Mouse (Mus musculus) stomach, embryonic 15.5 days (tissue): ENCODE measurements around the gene Maco1. TPM values are rescaled to one million over a fixed set of nuclear protein-coding genes. Genes with fewer than 3 reads are reported as not detected.

ENCODE experiments used
- ATAC-seq: fragments of 200-750 bp; cut with Nextera tagmentation; 2 replicates; pipeline ENCODE4 v1.8.0; 2017; ENCODE audit warnings: low read depth, moderate number of reproducible peaks, moderate TSS enrichment; ENCODE audit not compliant: insufficient read depth, low FRiP score
- H3K27ac ChIP-seq: fragments of 300-500 bp; sonication (generic); 2 replicates; pipeline ENCODE4 v1.5.1; 2015; ENCODE audit warnings: mild to moderate bottlenecking, inconsistent platforms
- H3K27me3 ChIP-seq: fragments of 300-500 bp; sonication (generic); replicated peaks from 2 replicates; pipeline ENCODE4 v1.6.1; 2015; ENCODE audit warnings: inconsistent platforms
- H3K36me3 ChIP-seq: fragments of 300-500 bp; sonication (generic); 2 replicates; pipeline ENCODE4 v1.6.1; 2015; ENCODE audit warnings: inconsistent platforms
- H3K4me1 ChIP-seq: fragments of 300-500 bp; sonication (generic); 2 replicates; pipeline ENCODE4 v1.6.1; 2015; ENCODE audit warnings: inconsistent platforms
- H3K4me2 ChIP-seq: fragments of 300-500 bp; sonication (generic); 2 replicates; pipeline ENCODE4 v1.6.1; 2015; ENCODE audit warnings: mild to moderate bottlenecking, inconsistent platforms
- H3K4me3 ChIP-seq: fragments of 300-500 bp; sonication (generic); replicated peaks from 2 replicates; pipeline ENCODE4 v1.5.1; 2015; ENCODE audit warnings: inconsistent platforms
- H3K9ac ChIP-seq: fragments of 300-500 bp; sonication (generic); 2 replicates; pipeline ENCODE4 v1.6.1; 2015; ENCODE audit warnings: inconsistent platforms
- H3K9me3 ChIP-seq: fragments of 300-500 bp; sonication (generic); 2 replicates; pipeline ENCODE4 v1.6.1; 2016; ENCODE audit warnings: inconsistent platforms
- WGBS: fragments of 180-500 bp; shearing (Covaris S2); methylation state at CpG from one replicate; pipeline ENCODE4 v1.1.7; 2015; 5-methylcytosine and 5-hydroxymethylcytosine counted together
- polyA plus RNA-seq: library from polyadenylated mRNA; unstranded; fragments of >200 nt; fragmentation: Nextera tagmentation; extraction: Ambion mirVana; gene quantifications from 2 replicates; pipeline ENCODE4 v1.2.1, GENCODE M21; 2015

The Maco1 gene
- polyA plus RNA-seq, 1 experiment from 2014 or later, result 41.5 TPM

DNA sequence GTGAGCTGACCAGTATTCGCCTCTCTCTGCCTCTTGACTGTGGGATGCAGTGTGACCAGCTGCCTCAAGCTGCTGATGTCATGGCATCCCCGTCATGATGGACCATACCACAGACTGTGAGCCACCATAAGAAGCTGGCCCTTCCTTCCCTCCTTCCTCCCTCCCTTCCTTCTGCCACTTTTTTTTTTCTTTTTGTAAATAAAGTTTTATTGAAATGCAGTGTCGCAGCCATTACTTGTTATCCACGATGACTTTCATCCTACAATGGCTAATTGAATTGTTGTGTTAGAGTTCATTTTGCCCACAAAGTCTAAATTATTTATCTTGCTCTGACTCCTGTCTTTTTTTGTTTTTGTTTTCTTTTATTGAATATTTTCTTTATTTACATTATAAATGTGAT, 5.3 kb upstream of the Maco1 start:
- 88% methylated on average over 4 of the region's 4 CpGs for WGBS
- no peak for ATAC-seq
- no peaks in the 10 kb centered on the region for H3K9me3 ChIP-seq
- no peak overlapping the region for H3K4me2 ChIP-seq
- no peak overlapping the region for H3K4me3 ChIP-seq
- no peaks in the 10 kb centered on the region for H3K27me3 ChIP-seq
- H3K36me3 ChIP-seq, result no peaks in the 10 kb centered on the region
- H3K4me1 ChIP-seq, result 0 out of 2 replicates have a peak, but pooled peaks cover 4% of the 10 kb centered on the region
- H3K27ac ChIP-seq, result no peak overlapping the region
- no peak overlapping the region for H3K9ac ChIP-seq

DNA sequence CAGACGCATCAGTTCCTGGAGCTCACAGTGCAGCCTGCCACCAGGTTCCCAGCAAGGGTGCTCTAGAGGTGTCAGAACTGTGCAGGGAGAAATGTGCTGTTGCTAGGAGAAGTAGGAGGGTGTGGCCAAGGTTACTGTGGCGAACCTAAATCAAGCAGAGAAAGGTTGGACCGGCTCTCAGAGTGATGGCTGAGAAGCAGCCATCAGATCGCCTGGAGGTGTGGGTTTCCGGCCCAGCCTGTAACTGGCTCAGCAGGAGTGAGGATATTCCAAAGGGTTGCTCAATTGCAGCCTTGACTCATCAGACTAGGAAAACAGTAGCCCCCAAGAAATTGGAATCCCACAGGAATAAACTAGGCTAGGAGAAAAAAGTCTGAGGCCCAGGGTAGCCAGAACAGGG, 3.4 kb upstream of the Maco1 start:
- H3K4me2 ChIP-seq, result no peak overlapping the region
- no peak overlapping the region for H3K4me3 ChIP-seq
- H3K4me1 ChIP-seq, result peaks cover 4% of the 10 kb centered on the region; the same call in 1 of the 2 replicates
- ATAC-seq, result no peak
- WGBS, result 30% methylated on average over 5 of the region's 5 CpGs
- no peaks in the 10 kb centered on the region for H3K36me3 ChIP-seq
- no peak overlapping the region for H3K9ac ChIP-seq
- no peaks in the 10 kb centered on the region for H3K9me3 ChIP-seq
- no peaks in the 10 kb centered on the region for H3K27me3 ChIP-seq
- peak overlapping the region; percentile 45; the same call in 1 of the 2 replicates for H3K27ac ChIP-seq

DNA sequence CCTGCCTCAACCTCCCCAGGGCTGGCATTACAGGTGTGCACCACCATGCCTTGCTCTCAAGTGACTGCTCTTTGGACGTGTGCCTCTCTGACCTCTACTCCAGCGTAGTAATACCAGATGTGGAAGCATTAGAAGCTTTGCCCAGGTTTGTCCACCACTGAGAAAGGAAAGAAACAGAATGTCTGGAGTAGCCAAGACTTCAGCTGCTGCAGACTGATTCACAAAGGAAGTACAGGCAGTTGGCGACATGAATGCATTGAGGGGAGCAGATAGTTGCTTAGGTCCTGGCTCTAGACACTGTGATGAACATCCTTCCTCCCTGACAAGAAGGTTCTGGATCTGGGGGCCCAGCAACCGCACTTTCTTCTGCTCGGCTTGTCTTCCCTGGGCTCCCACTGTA, 2.9 kb upstream of the Maco1 start:
- H3K4me2 ChIP-seq, result no peak overlapping the region; the same call in 1 of the 2 replicates
- WGBS, result 47% methylated on average over 5 of the region's 5 CpGs
- peaks cover 4% of the 10 kb centered on the region; the same call in 1 of the 2 replicates for H3K4me1 ChIP-seq
- no peaks in the 10 kb centered on the region for H3K27me3 ChIP-seq
- H3K9me3 ChIP-seq, result no peaks in the 10 kb centered on the region
- H3K36me3 ChIP-seq, result no peaks in the 10 kb centered on the region
- ATAC-seq, result no peak
- no peak overlapping the region for H3K9ac ChIP-seq
- no peak overlapping the region for H3K4me3 ChIP-seq
- peak overlapping the region; percentile 45 for H3K27ac ChIP-seq

DNA sequence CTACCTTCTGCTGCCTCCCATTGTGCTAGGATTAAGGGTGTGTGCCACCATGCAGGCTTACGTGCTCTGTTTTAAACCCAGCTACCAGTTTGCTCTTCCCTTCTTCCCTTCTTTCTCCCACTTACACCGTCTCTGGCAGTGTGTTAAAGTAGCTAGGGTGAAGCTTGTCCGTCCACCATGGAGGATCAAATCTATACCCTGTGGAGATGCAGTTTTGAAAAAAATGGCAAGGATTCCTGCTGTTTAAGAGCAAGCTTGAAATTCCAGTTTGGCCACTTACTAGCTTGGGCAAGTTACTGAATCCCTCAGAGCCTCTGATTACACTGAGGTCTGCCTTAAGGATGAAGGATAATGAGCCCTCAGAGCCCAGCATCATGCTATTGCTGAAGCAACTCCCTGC, 2.2 kb upstream of the Maco1 start:
- no peaks in the 10 kb centered on the region for H3K27me3 ChIP-seq
- no peak overlapping the region for H3K4me3 ChIP-seq
- H3K4me2 ChIP-seq, result no peak overlapping the region
- H3K36me3 ChIP-seq, result no peaks in the 10 kb centered on the region
- 53% methylated on average over 3 of the region's 3 CpGs for WGBS
- H3K9me3 ChIP-seq, result no peaks in the 10 kb centered on the region
- H3K27ac ChIP-seq, result peak overlapping the region; percentile 45; the same call in 1 of the 2 replicates
- no peak overlapping the region for H3K9ac ChIP-seq
- no peak for ATAC-seq
- peaks cover 4% of the 10 kb centered on the region; the same call in 1 of the 2 replicates for H3K4me1 ChIP-seq

DNA sequence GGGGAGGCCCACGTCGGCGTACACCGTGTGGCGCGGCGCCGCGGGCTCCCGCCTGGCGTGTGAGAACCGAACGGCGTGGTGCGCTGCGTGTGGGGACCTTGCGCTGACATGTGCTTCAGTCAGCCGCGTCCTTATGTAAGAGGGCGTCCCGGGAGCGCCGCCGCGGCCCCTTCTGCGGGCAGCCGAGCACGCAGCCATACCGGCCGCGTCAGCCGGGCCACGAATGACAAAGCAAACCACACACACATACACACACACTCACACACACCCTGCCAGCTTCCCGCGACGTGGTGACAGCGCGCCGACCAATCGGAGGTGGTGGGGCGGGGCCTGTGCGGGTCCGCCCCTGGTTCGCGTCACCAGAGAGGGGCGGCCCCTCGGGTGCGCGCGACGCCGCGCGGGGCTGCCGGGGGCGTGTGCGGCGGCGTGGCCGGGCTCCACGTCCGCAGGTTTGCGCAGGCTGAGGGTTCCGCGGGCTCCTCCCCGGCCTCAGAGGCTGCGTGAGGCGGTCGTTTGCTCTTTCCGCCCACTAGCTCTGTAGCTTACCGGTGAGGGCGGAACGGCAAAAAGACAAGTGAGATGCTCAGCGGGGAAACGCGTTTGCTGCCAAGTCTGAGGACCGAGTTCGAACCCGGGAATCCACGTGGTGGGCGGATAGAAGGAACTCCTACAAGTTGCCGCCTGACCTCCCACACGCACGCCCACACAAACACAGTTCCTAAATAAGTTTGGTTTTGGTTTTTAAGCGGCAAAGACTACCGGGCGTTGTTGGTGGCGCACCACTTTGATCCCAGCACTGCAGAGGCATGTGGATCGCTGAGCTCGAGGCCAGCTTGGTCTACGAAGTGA, 716 bp upstream of the Maco1 start:
- under 1% methylated on average over 89 of the region's 91 CpGs for WGBS
- Histone ChIP-seq H3K9ac (peak overlapping the region; percentile 35; the same call in 1 of the 2 replicates), H3K27me3 (no peaks in the 10 kb centered on the region), H3K4me1 (peaks cover 4% of the 10 kb centered on the region; the same call in 1 of the 2 replicates), H3K27ac (peak overlapping the region; percentile 94), H3K4me3 (peak overlapping the region; percentile 100), H3K9me3 (no peaks in the 10 kb centered on the region), H3K4me2 (peak overlapping the region; percentile 88), H3K36me3 (no peaks in the 10 kb centered on the region)
- ATAC-seq, result peak; percentile 92

DNA sequence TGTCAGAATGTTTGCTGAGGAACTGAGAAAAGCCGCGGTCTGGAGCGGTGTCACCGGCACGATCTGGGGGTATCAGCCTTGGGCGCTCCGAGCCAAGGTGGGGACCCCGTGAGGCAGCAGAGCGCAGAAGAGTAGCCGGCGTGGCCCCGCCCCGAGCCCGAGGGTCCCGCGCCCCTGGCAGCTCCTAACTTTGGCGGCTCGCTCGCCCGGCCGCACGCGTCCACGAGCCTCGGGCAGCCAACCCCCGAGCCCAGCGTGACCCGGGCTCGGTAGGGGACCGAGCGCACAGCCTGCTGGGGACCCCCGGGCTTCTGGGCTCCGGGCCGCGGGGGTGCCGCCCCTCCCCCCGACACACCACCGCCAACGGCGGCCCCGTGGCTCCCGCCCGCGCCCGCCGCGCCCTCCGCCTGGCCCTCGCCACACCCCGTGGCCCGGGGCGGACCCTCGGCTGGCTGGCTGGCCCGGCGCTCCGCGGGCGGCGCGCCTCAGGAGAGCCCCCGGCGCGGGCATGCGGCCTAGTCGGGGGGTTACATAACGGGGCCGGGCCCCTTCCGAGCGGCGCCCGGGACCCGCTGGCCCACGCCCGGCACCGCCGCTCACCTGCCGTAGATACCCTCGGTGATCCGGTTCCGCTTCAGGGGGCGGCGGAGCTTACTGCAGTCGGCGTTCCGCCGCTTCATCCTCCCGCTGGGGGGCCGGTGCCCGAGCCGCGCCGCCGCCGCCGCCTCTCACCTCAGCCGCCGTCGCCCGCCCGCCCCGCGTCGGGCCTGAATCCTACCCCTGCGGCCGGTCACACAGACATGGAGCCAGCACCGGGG, 498 bp downstream of the Maco1 start:
- Histone ChIP-seq H3K4me1 (peaks cover 5% of the 10 kb centered on the region), H3K27ac (peak overlapping the region; percentile 82), H3K4me2 (peak overlapping the region; percentile 88), H3K27me3 (no peaks in the 10 kb centered on the region), H3K9ac (peak overlapping the region; percentile 89), H3K4me3 (peak overlapping the region; percentile 100), H3K36me3 (no peaks in the 10 kb centered on the region), H3K9me3 (no peaks in the 10 kb centered on the region)
- WGBS, result under 1% methylated on average over 83 of the region's 106 CpGs
- peak; percentile 19 for ATAC-seq

DNA sequence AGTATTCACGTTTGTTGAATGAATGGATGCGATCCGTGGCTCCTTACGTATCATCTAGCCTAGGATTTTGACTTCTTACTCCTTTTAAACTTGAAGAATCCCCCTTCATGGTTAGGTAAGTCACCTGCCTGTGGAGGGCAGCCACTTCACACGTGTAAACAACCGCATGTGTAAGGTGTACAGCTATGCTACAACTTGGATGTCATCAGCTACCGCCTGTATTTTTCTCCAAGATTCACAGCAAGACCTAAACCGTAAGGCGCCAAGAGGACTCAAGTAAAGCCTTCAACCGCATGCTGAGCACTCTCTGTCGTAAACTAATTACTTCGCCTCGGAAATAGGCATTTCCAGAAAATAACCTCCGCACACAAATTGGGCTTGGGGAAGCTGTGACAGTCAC, 1.3 kb downstream of the Maco1 start:
- no peaks in the 10 kb centered on the region for H3K9me3 ChIP-seq
- no peak for ATAC-seq
- H3K4me1 ChIP-seq, result peaks cover 7% of the 10 kb centered on the region
- H3K36me3 ChIP-seq, result no peaks in the 10 kb centered on the region
- no peaks in the 10 kb centered on the region for H3K27me3 ChIP-seq
- H3K27ac ChIP-seq, result no peak overlapping the region
- 0 out of 2 replicates have a peak overlapping the region, but pooled peaks have one; percentile 89 for H3K9ac ChIP-seq
- 13% methylated on average over 14 of the region's 14 CpGs for WGBS
- H3K4me3 ChIP-seq, result peak overlapping the region; percentile 100
- peak overlapping the region; percentile 88 for H3K4me2 ChIP-seq

DNA sequence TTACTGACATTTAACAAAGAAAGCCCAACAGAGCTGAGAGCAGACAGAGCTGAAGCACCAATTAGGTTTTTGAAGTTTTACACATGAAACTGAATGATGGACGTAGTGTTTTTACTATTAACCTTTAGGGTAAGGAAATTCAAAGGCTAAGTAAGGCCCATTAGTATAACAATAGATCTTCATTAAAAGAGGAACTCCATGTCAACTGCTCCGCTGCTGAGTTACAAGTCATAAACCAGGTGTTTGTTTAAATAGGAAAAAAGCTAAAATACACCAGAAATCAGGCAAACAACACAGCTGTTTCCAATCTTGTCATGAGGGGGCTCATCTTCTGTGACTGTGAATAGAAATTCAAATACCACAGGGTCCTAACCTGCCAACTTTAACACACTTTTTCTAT, 1.9 kb downstream of the Maco1 start:
- Histone ChIP-seq H3K9ac (no peak overlapping the region), H3K27ac (no peak overlapping the region), H3K4me3 (no peak overlapping the region), H3K27me3 (no peaks in the 10 kb centered on the region), H3K36me3 (no peaks in the 10 kb centered on the region), H3K9me3 (no peaks in the 10 kb centered on the region), H3K4me2 (peak overlapping the region; percentile 88; the same call in 1 of the 2 replicates), H3K4me1 (peaks cover 3% of the 10 kb centered on the region)
- no peak for ATAC-seq
- 57% methylated on average over 2 of the region's 2 CpGs for WGBS

DNA sequence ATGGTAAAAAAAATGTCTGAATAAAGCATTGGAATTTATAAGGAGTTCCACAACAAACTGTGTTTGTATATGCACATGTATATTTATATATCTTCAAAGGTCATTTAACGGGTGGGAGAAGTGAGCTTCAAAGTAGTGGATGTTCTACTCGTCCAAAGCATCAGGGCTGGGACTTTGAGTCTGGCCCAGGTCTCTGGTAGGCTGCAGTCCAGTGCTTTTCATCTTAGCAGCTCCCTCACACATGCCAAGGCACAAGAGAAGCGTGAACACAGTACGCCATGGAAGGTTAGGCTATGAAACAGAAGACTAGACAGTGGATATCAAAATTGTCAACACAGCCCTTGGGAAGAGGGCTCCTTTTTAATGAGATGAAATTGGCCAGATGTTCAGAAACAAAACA, 2.6 kb downstream of the Maco1 start:
- no peaks in the 10 kb centered on the region for H3K9me3 ChIP-seq
- H3K4me3 ChIP-seq, result no peak overlapping the region
- no peaks in the 10 kb centered on the region for H3K36me3 ChIP-seq
- H3K9ac ChIP-seq, result no peak overlapping the region
- peaks cover 3% of the 10 kb centered on the region for H3K4me1 ChIP-seq
- no peak for ATAC-seq
- 72% methylated on average over 4 of the region's 4 CpGs for WGBS
- no peaks in the 10 kb centered on the region for H3K27me3 ChIP-seq
- no peak overlapping the region for H3K4me2 ChIP-seq
- H3K27ac ChIP-seq, result no peak overlapping the region

DNA sequence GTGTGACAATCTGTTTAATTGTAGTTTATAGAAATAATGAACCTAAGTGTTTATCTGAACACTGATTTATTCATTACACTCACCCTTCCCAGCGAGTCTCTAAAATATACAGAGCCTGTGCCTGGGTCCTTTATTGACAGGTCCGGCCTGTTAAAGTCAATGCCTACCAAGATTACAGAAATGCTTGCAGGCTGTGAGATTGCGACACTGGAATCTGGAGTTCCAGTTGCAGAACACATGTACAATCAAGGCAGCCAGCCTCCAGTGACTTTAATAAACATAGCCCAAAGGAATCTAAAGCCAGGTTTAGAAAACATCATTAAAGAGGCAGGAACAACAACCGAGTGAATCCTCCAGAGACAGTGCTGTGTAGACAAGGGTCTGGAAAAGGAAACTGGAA, 5.6 kb downstream of the Maco1 start:
- Histone ChIP-seq H3K27ac (no peak overlapping the region), H3K9ac (no peak overlapping the region), H3K4me3 (no peak overlapping the region), H3K36me3 (no peaks in the 10 kb centered on the region), H3K9me3 (no peaks in the 10 kb centered on the region), H3K27me3 (no peaks in the 10 kb centered on the region), H3K4me1 (peaks cover 3% of the 10 kb centered on the region), H3K4me2 (no peak overlapping the region)
- 55% methylated on average over 4 of the region's 4 CpGs for WGBS
- no peak for ATAC-seq

DNA sequence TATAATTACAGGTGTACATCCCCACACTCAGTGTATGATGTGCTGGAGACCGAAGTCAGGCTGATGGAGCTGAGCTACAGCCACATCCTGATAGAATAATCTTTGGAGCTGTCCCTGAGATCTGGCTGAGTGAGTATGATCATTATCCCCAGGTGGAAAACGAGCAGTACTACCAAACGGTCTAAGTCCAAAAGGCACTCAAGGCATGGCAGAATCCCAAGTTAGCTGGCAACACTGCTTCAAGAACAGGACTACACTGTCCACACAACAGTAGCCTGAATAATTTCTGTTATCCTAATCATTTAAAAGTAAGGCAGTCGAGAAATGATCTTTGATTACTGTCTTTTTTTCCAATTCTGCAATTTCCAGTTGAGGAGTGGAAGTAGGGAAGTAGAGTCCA, 9.6 kb downstream of the Maco1 start:
- H3K36me3 ChIP-seq, result no peaks in the 10 kb centered on the region
- H3K4me1 ChIP-seq, result peaks cover 3% of the 10 kb centered on the region; the same call in 1 of the 2 replicates
- no peaks in the 10 kb centered on the region for H3K27me3 ChIP-seq
- H3K4me2 ChIP-seq, result no peak overlapping the region
- no peaks in the 10 kb centered on the region for H3K9me3 ChIP-seq
- H3K4me3 ChIP-seq, result no peak overlapping the region
- no peak overlapping the region for H3K9ac ChIP-seq
- WGBS, result 85% methylated on average over 4 of the region's 4 CpGs
- no peak overlapping the region for H3K27ac ChIP-seq
- ATAC-seq, result no peak

DNA sequence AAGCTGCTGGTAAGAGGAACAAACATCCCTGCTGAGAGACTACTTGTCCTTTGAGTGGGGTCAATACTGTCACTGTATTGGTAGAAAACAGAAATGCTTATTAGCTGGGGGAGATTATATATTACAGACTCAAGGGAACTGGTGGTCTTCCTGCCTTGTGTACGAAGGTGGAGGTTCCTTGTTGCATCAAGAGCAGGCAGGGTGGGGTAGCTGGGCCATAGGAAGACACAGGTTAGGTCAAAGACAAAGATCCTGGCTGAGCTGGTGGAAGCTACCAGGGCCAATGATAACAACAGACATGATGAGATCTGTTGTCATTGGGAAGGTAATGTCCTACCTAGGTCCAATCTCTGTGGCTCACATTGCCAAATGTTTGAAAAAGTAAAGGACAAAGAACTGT, 12.9 kb downstream of the Maco1 start:
- Histone ChIP-seq H3K4me1 (no peaks in the 10 kb centered on the region), H3K9me3 (no peaks in the 10 kb centered on the region), H3K4me3 (no peak overlapping the region), H3K4me2 (no peak overlapping the region), H3K27ac (no peak overlapping the region), H3K27me3 (no peaks in the 10 kb centered on the region), H3K36me3 (no peaks in the 10 kb centered on the region), H3K9ac (no peak overlapping the region)
- ATAC-seq, result no peak
- 88% methylated on average over 1 of the region's 1 CpGs for WGBS
